Mouse (Mus musculus) midbrain, embryonic 15.5 days (tissue): ENCODE measurements around the gene Tedc1. TPM values are rescaled to one million over a fixed set of nuclear protein-coding genes. Genes with fewer than 3 reads are reported as not detected.

Experiments used
- ATAC-seq: fragments of 200-750 bp; cut with Nextera tagmentation; replicated peaks from 2 replicates; pipeline ENCODE4 v1.8.0; 2017; ENCODE audit warnings: moderate TSS enrichment
- H3K27ac ChIP-seq: fragments of 300-500 bp; sonication (generic); 2 replicates; pipeline ENCODE4 v1.5.1; 2015; ENCODE audit warnings: mild to moderate bottlenecking, inconsistent platforms
- H3K27me3 ChIP-seq: fragments of 300-500 bp; sonication (generic); replicated peaks from 2 replicates; pipeline ENCODE4 v1.6.1; 2015; ENCODE audit warnings: inconsistent platforms
- H3K36me3 ChIP-seq: fragments of 300-500 bp; sonication (generic); replicated peaks from 2 replicates; pipeline ENCODE4 v1.6.1; 2015; ENCODE audit warnings: inconsistent platforms
- H3K4me1 ChIP-seq: fragments of 300-500 bp; sonication (generic); 2 replicates; pipeline ENCODE4 v1.6.1; 2015; ENCODE audit warnings: inconsistent platforms
- H3K4me2 ChIP-seq: fragments of 300-500 bp; sonication (generic); 2 replicates; pipeline ENCODE4 v1.6.1; 2015; ENCODE audit warnings: inconsistent platforms, mild to moderate bottlenecking, moderate library complexity
- H3K4me3 ChIP-seq: fragments of 300-500 bp; sonication (generic); 2 replicates; pipeline ENCODE4 v1.5.1; 2015; ENCODE audit warnings: mild to moderate bottlenecking, inconsistent platforms
- H3K9ac ChIP-seq: fragments of 300-500 bp; sonication (generic); 2 replicates; pipeline ENCODE4 v1.6.1; 2015; ENCODE audit warnings: mild to moderate bottlenecking, inconsistent platforms
- H3K9me3 ChIP-seq: fragments of 300-500 bp; sonication (generic); 2 replicates; pipeline ENCODE4 v1.6.1; 2016; ENCODE audit warnings: inconsistent platforms
- WGBS: fragments of 180-500 bp; shearing (Covaris S2); methylation state at CpG from one replicate; pipeline ENCODE4 v1.1.7; 2015; ENCODE audit warnings: mixed read lengths; 5-methylcytosine and 5-hydroxymethylcytosine counted together
- polyA plus RNA-seq: library from polyadenylated mRNA; unstranded; fragments of >200 nt; fragmentation: Nextera tagmentation; extraction: Ambion mirVana; gene quantifications from 2 replicates; pipeline ENCODE4 v1.2.1, GENCODE M21; 2015

Gene Tedc1
- polyA plus RNA-seq, 1 experiment from 2014 or later: 16.3 TPM

DNA sequence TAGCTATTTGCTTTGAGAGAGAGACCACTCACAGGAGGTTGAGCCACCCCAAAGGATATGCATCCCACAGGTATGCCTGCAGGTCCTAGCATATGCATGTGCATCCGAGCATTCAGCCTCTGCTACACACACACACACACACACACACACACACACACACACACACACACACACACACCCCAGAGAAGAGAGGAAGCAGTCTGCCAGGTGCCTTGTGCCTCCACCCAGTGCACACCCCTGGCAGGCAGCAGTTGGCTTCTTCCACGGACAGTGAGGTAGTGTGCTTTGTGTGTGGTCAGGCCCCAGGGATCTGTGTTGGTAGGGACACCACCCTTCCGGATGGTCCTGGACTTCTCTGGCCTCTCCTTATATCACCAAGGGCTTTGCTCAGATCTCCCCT is 6.3 kb upstream of the Tedc1 start:
- Histone ChIP-seq H3K27ac (no peak overlapping the region), H3K4me3 (no peak overlapping the region), H3K4me2 (no peak overlapping the region), H3K27me3 (peaks cover 26% of the 10 kb centered on the region; the same call in 1 of the 2 replicates), H3K9ac (no peak overlapping the region), H3K4me1 (peaks cover 21% of the 10 kb centered on the region), H3K36me3 (no peaks in the 10 kb centered on the region), H3K9me3 (no peaks in the 10 kb centered on the region)
- WGBS: 80% methylated on average over 3 of the region's 3 CpGs
- ATAC-seq: no peak

DNA sequence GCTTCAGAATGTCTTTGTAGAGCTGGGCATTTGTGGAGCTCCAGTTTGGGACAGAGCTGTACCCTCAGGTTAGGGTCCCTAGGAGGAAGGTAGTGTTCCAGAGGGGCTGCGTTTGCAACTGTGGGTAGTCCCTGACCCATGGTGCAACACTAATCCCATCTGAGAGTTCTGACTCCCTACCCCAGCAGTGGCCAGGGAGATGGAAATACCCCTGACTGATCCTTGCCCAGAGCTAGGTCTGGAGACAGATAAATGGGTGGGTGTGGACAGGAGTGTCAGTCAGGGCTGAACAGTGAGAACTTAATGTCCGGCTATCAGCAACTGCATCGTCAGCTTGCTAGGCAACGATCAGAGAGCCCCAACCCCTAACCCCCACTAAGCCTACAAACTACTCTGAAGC is 5.6 kb upstream of the Tedc1 start:
- H3K9ac ChIP-seq: no peak overlapping the region
- no peak overlapping the region for H3K27ac ChIP-seq
- no peaks in the 10 kb centered on the region for H3K36me3 ChIP-seq
- no peak overlapping the region for H3K4me3 ChIP-seq
- H3K27me3 ChIP-seq: peaks cover 26% of the 10 kb centered on the region; the same call in 1 of the 2 replicates
- no peak for ATAC-seq
- WGBS: 82% methylated on average over 4 of the region's 4 CpGs
- H3K9me3 ChIP-seq: no peaks in the 10 kb centered on the region
- H3K4me1 ChIP-seq: peaks cover 28% of the 10 kb centered on the region
- H3K4me2 ChIP-seq: no peak overlapping the region

DNA sequence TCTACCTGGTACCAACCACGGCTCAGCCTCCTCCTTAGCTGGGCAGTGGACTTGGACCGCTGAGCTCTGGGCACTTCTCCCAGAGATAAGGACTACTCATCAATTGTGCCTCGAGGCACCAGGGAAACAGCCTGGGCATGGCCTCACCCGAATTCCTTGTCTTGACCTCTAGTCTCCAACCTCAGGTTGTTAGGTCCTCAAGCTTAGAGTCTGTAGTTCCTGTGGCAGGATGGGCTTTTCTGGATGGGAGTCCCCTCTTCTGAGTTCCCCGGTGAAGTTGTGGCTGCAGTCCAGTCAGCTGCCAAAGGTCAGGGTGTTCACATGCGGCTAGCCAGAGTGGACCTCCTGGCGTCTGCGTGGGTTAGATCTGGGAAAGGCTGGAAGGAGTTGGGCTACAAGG is 5.2 kb upstream of the Tedc1 start:
- WGBS: 81% methylated on average over 8 of the region's 8 CpGs
- H3K4me1 ChIP-seq: peaks cover 28% of the 10 kb centered on the region

DNA sequence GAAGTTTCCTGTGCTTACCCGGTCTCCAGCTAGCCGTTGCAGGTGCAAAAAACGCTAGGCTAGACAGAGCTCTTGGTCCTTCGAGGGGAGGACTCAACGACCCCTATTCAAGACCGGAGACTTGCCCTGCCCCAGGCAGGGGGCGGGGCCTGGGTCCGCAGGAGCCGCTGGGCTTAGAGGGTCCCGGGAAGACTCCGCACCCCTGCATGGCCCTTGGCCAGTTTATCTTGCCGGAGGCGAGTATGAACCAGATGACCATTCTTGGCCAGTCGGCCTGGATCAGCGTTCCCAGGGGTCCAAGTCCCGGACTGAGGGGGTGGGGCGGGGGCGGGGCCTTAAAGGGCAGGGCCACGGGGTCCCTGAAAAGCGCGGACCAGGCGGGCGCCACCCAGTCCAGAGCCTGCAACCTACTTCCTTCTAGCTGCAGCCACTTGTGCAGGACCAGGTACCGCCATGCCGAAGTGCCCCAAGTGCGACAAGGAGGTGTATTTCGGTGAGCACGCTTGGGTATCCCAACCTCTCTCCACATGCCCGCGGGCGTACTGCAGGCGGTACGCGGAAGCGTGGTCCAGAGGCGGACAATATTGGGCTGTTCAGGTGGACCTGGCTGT is 4.5 kb upstream of the Tedc1 start:
- 1% methylated on average over 36 of the region's 36 CpGs for WGBS
- peaks cover 25% of the 10 kb centered on the region for H3K4me1 ChIP-seq
- ATAC-seq: no peak
- peak overlapping the region; percentile 30 for H3K4me3 ChIP-seq
- H3K9me3 ChIP-seq: no peaks in the 10 kb centered on the region
- H3K27ac ChIP-seq: no peak overlapping the region
- peak overlapping the region; percentile 5; the same call in 1 of the 2 replicates for H3K9ac ChIP-seq
- no peaks in the 10 kb centered on the region for H3K36me3 ChIP-seq
- H3K4me2 ChIP-seq: peak overlapping the region; percentile 55
- H3K27me3 ChIP-seq: peaks cover 26% of the 10 kb centered on the region; the same call in 1 of the 2 replicates

More for the DNA sequence above, 5.2 kb upstream of the Tedc1 start:
- H3K9me3 ChIP-seq: no peaks in the 10 kb centered on the region
- no peak overlapping the region for H3K27ac ChIP-seq
- H3K36me3 ChIP-seq: no peaks in the 10 kb centered on the region
- H3K4me2 ChIP-seq: no peak overlapping the region
- H3K4me3 ChIP-seq: no peak overlapping the region
- no peak for ATAC-seq
- H3K9ac ChIP-seq: no peak overlapping the region
- peaks cover 26% of the 10 kb centered on the region; the same call in 1 of the 2 replicates for H3K27me3 ChIP-seq

DNA sequence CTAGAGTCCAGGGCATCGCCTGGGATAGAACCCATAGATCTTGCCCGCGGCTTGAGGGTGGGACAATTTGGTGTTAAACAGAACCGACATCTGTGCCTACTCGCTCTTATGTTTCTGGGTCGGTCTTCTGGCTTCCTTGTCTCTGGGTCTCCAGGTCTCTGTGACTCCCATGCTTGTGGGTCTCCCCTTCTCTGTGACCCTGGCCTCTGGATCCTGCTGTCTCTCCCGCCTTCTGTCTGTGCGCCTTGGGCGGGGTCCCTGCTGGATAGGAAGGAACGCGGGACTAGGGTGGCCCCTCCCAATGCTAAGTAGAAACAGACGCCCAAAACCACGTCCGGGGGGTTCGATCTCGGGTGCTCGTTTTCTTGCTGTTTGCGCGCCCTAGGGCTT is 4.0 kb upstream of the Tedc1 start:
- peak overlapping the region; percentile 30 for H3K4me3 ChIP-seq
- H3K27me3 ChIP-seq: peaks cover 26% of the 10 kb centered on the region; the same call in 1 of the 2 replicates
- no peaks in the 10 kb centered on the region for H3K9me3 ChIP-seq
- 29% methylated on average over 19 of the region's 19 CpGs for whole genome bisulfite sequencing
- H3K36me3 ChIP-seq: no peaks in the 10 kb centered on the region
- ATAC-seq: no peak
- no peak overlapping the region for H3K27ac ChIP-seq
- H3K9ac ChIP-seq: no peak overlapping the region
- H3K4me1 ChIP-seq: peaks cover 29% of the 10 kb centered on the region
- H3K4me2 ChIP-seq: peak overlapping the region; percentile 55

DNA sequence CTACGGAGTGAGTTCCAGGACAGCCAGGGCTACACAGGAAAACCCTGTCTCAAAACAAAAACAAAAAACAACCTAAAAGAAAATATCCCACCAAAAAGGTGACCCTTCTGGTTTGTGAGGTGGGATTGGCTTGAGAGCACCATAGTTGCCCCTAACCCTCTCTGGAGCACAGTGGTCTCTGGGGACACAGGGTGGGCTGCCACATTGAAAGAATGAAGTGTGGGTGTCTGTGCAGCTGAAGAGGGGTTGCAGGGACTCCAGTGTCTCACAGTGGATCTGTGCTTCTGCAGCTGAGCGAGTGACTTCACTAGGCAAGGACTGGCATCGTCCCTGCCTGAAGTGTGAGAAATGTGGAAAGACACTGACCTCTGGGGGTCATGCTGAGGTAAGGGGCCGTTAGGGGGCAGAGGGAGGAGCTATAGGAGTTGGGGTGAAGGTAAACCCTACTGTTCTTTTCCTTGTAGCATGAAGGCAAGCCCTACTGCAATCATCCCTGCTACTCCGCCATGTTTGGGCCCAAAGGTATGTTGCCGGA is 3.2 kb upstream of the Tedc1 start:
- Histone ChIP-seq H3K9ac (no peak overlapping the region), H3K9me3 (no peaks in the 10 kb centered on the region), H3K4me3 (no peak overlapping the region), H3K4me1 (peaks cover 26% of the 10 kb centered on the region), H3K27ac (no peak overlapping the region), H3K36me3 (no peaks in the 10 kb centered on the region), H3K4me2 (no peak overlapping the region), H3K27me3 (peaks cover 26% of the 10 kb centered on the region; the same call in 1 of the 2 replicates)
- no peak for ATAC-seq
- 82% methylated on average over 6 of the region's 6 CpGs for WGBS

DNA sequence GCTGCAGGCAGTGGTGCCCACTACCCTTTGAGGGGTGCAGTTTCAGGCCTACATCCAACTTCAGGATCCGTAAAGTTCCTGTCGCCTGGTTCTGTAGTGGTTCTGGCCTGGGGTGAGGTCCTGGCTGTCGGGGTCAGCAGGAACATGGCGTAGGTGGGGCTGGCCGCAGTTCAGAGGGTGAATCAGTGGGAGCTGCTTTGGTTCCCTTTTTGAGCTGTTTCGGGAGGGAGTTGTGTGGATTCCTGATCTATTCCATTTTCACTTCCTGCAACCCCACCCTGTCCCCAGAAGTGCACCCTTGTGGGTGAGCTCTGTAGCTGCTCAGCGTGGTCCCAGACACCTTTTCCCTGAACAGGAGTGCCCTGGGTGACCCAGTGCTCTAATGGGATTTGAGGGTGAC is 2.2 kb upstream of the Tedc1 start:
- Histone ChIP-seq H3K27me3 (peaks cover 26% of the 10 kb centered on the region; the same call in 1 of the 2 replicates), H3K4me2 (no peak overlapping the region), H3K36me3 (no peaks in the 10 kb centered on the region), H3K9ac (no peak overlapping the region), H3K27ac (no peak overlapping the region), H3K4me3 (no peak overlapping the region), H3K4me1 (peaks cover 26% of the 10 kb centered on the region), H3K9me3 (no peaks in the 10 kb centered on the region)
- ATAC-seq: no peak
- 95% methylated on average over 7 of the region's 7 CpGs for WGBS

DNA sequence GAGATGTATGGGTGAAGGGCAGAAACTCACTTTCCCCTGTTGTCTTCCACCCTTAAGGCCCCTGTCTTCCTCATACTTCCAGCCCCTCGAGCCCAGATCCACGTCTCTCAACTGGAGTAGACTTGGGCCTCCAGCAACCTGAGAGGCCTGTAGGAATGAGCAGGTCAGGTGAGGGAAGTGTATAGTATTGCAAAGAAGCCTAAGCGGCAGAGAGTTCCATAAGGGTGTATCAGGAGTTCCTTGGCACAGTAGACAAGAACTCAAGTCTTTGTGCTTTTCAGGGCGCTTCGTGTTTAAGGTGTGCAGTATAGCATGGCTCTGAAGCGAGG is 1.5 kb upstream of the Tedc1 start:
- Histone ChIP-seq H3K4me2 (peak overlapping the region; percentile 86), H3K27ac (peak overlapping the region; percentile 74; the same call in 1 of the 2 replicates), H3K36me3 (no peaks in the 10 kb centered on the region), H3K27me3 (peaks cover 26% of the 10 kb centered on the region; the same call in 1 of the 2 replicates), H3K4me3 (peak overlapping the region; percentile 61), H3K4me1 (peaks cover 26% of the 10 kb centered on the region), H3K9ac (peak overlapping the region; percentile 36; the same call in 1 of the 2 replicates), H3K9me3 (no peaks in the 10 kb centered on the region)
- 81% methylated on average over 6 of the region's 6 CpGs for WGBS
- no peak for ATAC-seq

DNA sequence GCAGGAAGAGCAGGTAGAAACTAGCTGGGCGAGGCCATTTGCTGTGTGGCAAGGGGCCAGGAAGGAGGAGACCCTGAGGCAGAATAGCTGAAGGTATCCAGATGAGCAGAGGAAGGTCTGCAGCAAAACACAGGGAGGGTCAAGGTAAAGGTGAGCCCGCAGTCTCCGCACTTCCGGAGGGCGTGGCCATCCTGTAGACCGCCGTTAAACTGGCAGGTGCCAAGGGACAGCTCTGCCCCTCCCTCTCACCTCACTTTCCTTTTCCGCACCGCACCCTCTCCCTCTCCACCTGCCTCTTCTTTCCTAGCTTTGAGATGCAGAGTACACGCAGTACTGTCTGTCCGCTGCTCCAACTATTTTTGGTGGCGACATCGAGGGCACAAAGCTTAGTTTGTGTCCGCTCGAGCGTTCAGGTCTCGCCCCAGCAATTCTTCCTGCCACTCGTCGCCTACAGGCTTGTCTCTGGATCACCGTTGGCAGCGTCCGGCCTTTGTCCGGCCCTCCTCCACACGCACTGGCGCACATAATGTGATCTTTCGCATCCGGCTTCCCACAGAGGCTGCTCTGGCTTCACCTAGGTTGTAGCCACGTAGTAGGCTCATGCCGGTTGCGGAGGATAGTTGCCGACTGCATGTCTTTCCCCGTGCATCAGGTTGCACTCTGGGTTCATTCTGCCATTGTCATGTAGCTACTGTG is 997 bp upstream of the Tedc1 start:
- peak overlapping the region; percentile 36 for H3K9ac ChIP-seq

DNA sequence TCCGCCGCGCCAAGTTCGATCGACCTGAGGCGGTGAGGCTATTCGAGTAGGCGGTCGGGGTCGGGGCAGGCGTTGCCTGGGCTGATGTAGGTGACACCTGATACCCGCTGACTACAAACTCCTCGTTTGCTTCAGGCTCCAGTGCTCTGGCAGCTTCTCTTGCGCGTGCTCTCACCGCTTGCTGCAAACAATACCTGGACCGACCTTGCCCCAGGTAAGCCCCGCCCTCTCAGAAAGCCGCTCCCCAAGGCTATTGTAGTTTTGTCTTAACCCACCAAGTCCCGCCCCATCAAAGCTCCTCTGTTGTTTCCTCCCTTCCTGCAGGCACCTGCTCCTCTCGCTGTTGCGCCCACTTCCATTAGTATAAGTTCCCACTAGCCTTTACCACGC is 314 bp downstream of the Tedc1 start:
- no peaks in the 10 kb centered on the region for H3K36me3 ChIP-seq
- no peak for ATAC-seq
- H3K4me2 ChIP-seq: peak overlapping the region; percentile 86
- peaks cover 25% of the 10 kb centered on the region for H3K4me1 ChIP-seq
- H3K4me3 ChIP-seq: peak overlapping the region; percentile 61
- no peaks in the 10 kb centered on the region for H3K9me3 ChIP-seq
- WGBS: 0% methylated on average over 23 of the region's 23 CpGs
- H3K27ac ChIP-seq: no peak overlapping the region
- peak overlapping the region; percentile 33; the same call in 1 of the 2 replicates for H3K9ac ChIP-seq
- 0 out of 2 replicates have a peak, but pooled peaks cover 13% of the 10 kb centered on the region for H3K27me3 ChIP-seq

More for the DNA sequence above, 997 bp upstream of the Tedc1 start:
- no peaks in the 10 kb centered on the region for H3K36me3 ChIP-seq
- H3K4me2 ChIP-seq: peak overlapping the region; percentile 86
- H3K4me3 ChIP-seq: peak overlapping the region; percentile 61
- peaks cover 26% of the 10 kb centered on the region for H3K4me1 ChIP-seq
- WGBS: 3% methylated on average over 32 of the region's 32 CpGs
- peak; percentile 15 for ATAC-seq
- peaks cover 26% of the 10 kb centered on the region; the same call in 1 of the 2 replicates for H3K27me3 ChIP-seq
- H3K9me3 ChIP-seq: no peaks in the 10 kb centered on the region
- H3K27ac ChIP-seq: peak overlapping the region; percentile 74

DNA sequence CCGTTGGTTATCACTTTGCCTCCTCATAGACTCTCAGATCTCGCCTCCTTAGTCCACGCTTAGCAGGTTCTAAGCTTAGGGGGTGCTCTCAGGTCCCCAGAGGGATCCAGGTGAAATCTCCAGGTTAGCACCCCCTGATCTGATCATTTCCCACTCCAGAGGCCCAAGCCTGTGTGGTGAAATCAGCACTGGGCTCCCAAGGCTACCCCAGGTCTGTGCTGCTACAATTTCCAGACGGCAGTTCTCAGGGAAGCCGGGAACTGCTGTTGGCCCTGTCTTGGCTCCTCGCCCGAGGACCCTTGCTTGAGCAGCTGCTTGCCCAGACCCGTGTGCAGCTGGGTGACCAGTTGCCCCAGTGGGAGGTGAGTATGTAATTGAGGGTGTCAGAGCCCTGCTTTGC is 781 bp downstream of the Tedc1 start:
- WGBS: 25% methylated on average over 8 of the region's 8 CpGs
- Histone ChIP-seq H3K4me2 (peak overlapping the region; percentile 86), H3K4me3 (peak overlapping the region; percentile 61), H3K9ac (peak overlapping the region; percentile 33; the same call in 1 of the 2 replicates), H3K36me3 (no peaks in the 10 kb centered on the region), H3K9me3 (no peaks in the 10 kb centered on the region), H3K4me1 (peaks cover 20% of the 10 kb centered on the region), H3K27me3 (0 out of 2 replicates have a peak, but pooled peaks cover 11% of the 10 kb centered on the region), H3K27ac (no peak overlapping the region)
- no peak for ATAC-seq

DNA sequence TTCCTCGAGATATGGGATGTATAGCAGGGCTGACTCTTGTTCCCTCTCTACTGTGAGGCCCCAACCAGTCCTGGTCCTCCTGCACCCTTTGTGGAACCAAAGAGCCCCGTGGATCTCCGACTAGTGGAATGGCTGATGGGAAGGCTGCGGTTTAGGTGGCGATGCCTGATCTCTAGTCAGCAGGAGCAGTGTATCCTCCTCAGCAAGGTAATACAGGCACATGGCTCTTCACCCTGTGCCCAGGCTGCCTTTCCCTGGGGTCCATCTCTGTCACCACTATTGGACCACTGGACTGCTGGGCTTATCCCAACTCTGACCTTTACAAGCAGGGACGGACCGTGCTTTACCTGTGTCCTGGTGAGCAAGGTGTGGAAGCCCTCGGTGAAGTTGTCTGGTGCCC is 1.3 kb downstream of the Tedc1 start:
- no peak for ATAC-seq
- Histone ChIP-seq H3K4me1 (peaks cover 19% of the 10 kb centered on the region), H3K27me3 (0 out of 2 replicates have a peak, but pooled peaks cover 6% of the 10 kb centered on the region), H3K9ac (no peak overlapping the region), H3K9me3 (no peaks in the 10 kb centered on the region), H3K4me2 (peak overlapping the region; percentile 86; the same call in 1 of the 2 replicates), H3K36me3 (no peaks in the 10 kb centered on the region), H3K4me3 (no peak overlapping the region), H3K27ac (no peak overlapping the region)
- 90% methylated on average over 8 of the region's 8 CpGs for WGBS
